Mouse (Mus musculus): Measurements from ENCODE around the gene Olfr312. TPM values are rescaled to one million over a fixed set of nuclear protein-coding genes. Genes with fewer than 3 reads are reported as not detected.
A peak's percentile ranks its signal among the peaks of the same experiment; 100 is the strongest.

The Olfr312 gene
- polyA plus RNA-seq, 1 experiment = not detected

- no peaks in the 10 kb centered on the region for H3K4me1 ChIP-seq (ENCODE audit: control insufficient read depth, insufficient read depth, low read length)
- no peak overlapping the region for H3K9ac ChIP-seq (ENCODE audit: low read depth, poor library complexity, severe bottlenecking)
- H3K36me3 ChIP-seq (ENCODE audit: control insufficient read depth, insufficient read depth, low read length, poor library complexity, severe bottlenecking) = no peaks in the 10 kb centered on the region
- H3K27ac ChIP-seq (ENCODE audit: insufficient read depth, low read length) = no peak overlapping the region
- H3K9me3 ChIP-seq (replicated peaks; ENCODE audit: control insufficient read depth, insufficient read depth, low read length, poor library complexity, severe bottlenecking) = no peaks in the 10 kb centered on the region
- H3K27me3 ChIP-seq (ENCODE audit: control insufficient read depth, insufficient read depth, low read length, poor library complexity, severe bottlenecking) = no peaks in the 10 kb centered on the region; the same call in 1 of the 2 replicates
- TF ChIP-seq CTCF (IDR thresholded peaks at IDR 0.05; ENCODE audit: low read depth, low read length) (no peak), EP300 (IDR thresholded peaks at IDR 0.05; ENCODE audit: insufficient read depth, low read depth, low read length) (no peak), POLR2A (IDR thresholded peaks at IDR 0.05; ENCODE audit: insufficient read depth, low read length) (no peak)
- H3K4me3 ChIP-seq (ENCODE audit: low read depth, low read length) = no peak overlapping the region
Measured at GRCm38 (mm10) chr11:58790053-58790452, 39.0 kb upstream of the Olfr312 start.

- no peak for TF ChIP-seq CTCF (IDR thresholded peaks at IDR 0.05; ENCODE audit: low read depth, low read length)
- no peak for TF ChIP-seq POLR2A (IDR thresholded peaks at IDR 0.05; ENCODE audit: insufficient read depth, low read length)
- no peak for TF ChIP-seq EP300 (IDR thresholded peaks at IDR 0.05; ENCODE audit: insufficient read depth, low read depth, low read length)
- no peak overlapping the region for H3K9ac ChIP-seq (ENCODE audit: low read depth, poor library complexity, severe bottlenecking)
Measured at GRCm38 (mm10) chr11:58790646-58791045, 38.4 kb upstream of the Olfr312 start.

DNA sequence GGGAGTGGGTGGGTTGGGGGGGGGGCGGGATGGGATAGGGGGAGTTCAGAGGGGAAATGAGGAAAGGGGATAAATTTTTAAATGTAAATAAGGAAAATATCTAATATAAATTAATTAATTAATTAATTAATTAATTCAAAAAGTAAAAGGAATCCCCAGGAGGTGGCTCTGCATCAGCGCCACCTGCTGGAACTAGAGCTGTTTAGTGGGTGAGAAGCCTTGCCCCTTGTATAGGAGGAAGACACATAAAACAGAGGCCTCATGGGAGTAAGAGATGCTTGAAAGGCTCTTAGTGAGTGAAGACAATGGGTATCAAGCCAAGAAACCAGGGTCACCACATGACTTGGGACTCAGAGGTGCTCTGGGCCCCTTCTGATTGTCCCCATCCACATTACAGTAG, 33.2 kb upstream of the Olfr312 start:
- no peaks in the 10 kb centered on the region for H3K36me3 ChIP-seq (ENCODE audit: control insufficient read depth, insufficient read depth, low read length, poor library complexity, severe bottlenecking)
- H3K27ac ChIP-seq (ENCODE audit: insufficient read depth, low read length) = no peak overlapping the region
- no peak overlapping the region for H3K4me3 ChIP-seq (ENCODE audit: low read depth, low read length)
- H3K9ac ChIP-seq (ENCODE audit: low read depth, poor library complexity, severe bottlenecking) = no peak overlapping the region
- H3K27me3 ChIP-seq (ENCODE audit: control insufficient read depth, insufficient read depth, low read length, poor library complexity, severe bottlenecking) = no peaks in the 10 kb centered on the region; the same call in 1 of the 2 replicates
- H3K4me1 ChIP-seq (ENCODE audit: control insufficient read depth, insufficient read depth, low read length) = no peaks in the 10 kb centered on the region
- TF ChIP-seq POLR2A (IDR thresholded peaks at IDR 0.05; ENCODE audit: insufficient read depth, low read length) (no peak), EP300 (IDR thresholded peaks at IDR 0.05; ENCODE audit: insufficient read depth, low read depth, low read length) (no peak), CTCF (IDR thresholded peaks at IDR 0.05; ENCODE audit: low read depth, low read length) (peak; percentile 6)
- H3K9me3 ChIP-seq (replicated peaks; ENCODE audit: control insufficient read depth, insufficient read depth, low read length, poor library complexity, severe bottlenecking) = no peaks in the 10 kb centered on the region

More at GRCm38 (mm10) chr11:58790646-58791045, 38.4 kb upstream of the Olfr312 start:
- H3K4me1 ChIP-seq (ENCODE audit: control insufficient read depth, insufficient read depth, low read length) = no peaks in the 10 kb centered on the region
- H3K27me3 ChIP-seq (ENCODE audit: control insufficient read depth, insufficient read depth, low read length, poor library complexity, severe bottlenecking) = no peaks in the 10 kb centered on the region; the same call in 1 of the 2 replicates
- no peak overlapping the region for H3K4me3 ChIP-seq (ENCODE audit: low read depth, low read length)
- no peaks in the 10 kb centered on the region for H3K36me3 ChIP-seq (ENCODE audit: control insufficient read depth, insufficient read depth, low read length, poor library complexity, severe bottlenecking)
- H3K27ac ChIP-seq (ENCODE audit: insufficient read depth, low read length) = no peak overlapping the region
- no peaks in the 10 kb centered on the region for H3K9me3 ChIP-seq (replicated peaks; ENCODE audit: control insufficient read depth, insufficient read depth, low read length, poor library complexity, severe bottlenecking)

DNA sequence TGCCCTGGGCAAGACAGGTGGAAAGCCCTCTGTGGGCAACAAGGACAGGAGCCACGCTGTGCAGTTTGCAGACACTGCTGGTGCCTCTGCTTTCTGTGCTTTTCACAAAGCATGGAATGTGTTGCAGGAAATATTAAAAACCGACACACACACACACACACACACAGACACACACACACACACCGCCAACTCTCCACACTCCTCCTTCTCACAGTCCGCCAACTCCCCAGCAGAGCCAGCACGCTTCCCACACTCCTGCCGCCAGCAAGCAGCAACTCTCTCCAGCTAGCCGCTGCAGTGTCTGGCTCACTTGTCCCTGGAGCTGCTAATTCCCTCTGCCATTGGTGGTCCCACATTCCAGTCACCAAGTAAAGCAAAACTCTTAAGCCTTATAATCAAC, 32.2 kb upstream of the Olfr312 start:
- Histone ChIP-seq H3K4me3 (ENCODE audit: low read depth, low read length) (no peak overlapping the region), H3K9me3 (replicated peaks; ENCODE audit: control insufficient read depth, insufficient read depth, low read length, poor library complexity, severe bottlenecking) (no peaks in the 10 kb centered on the region), H3K27me3 (ENCODE audit: control insufficient read depth, insufficient read depth, low read length, poor library complexity, severe bottlenecking) (no peaks in the 10 kb centered on the region; the same call in 1 of the 2 replicates), H3K27ac (ENCODE audit: insufficient read depth, low read length) (no peak overlapping the region), H3K4me1 (ENCODE audit: control insufficient read depth, insufficient read depth, low read length) (no peaks in the 10 kb centered on the region), H3K9ac (ENCODE audit: low read depth, poor library complexity, severe bottlenecking) (no peak overlapping the region), H3K36me3 (ENCODE audit: control insufficient read depth, insufficient read depth, low read length, poor library complexity, severe bottlenecking) (no peaks in the 10 kb centered on the region)
- no peak for TF ChIP-seq CTCF (IDR thresholded peaks at IDR 0.05; ENCODE audit: low read depth, low read length)
- TF ChIP-seq POLR2A (IDR thresholded peaks at IDR 0.05; ENCODE audit: insufficient read depth, low read length) = no peak
- no peak for TF ChIP-seq EP300 (IDR thresholded peaks at IDR 0.05; ENCODE audit: insufficient read depth, low read depth, low read length)

- H3K9me3 ChIP-seq (replicated peaks; ENCODE audit: control insufficient read depth, insufficient read depth, low read length, poor library complexity, severe bottlenecking) = no peaks in the 10 kb centered on the region
- H3K4me3 ChIP-seq (ENCODE audit: low read depth, low read length) = no peak overlapping the region
Measured at GRCm38 (mm10) chr11:58799747-58800146, 29.3 kb upstream of the Olfr312 start.

GRCm38 (mm10) chr11:58801558-58802228, 27.3 kb upstream of the Olfr312 start, which contains the start of gene Fam183b:
Gene Fam183b (minus strand): TSS chr11:58801960.
- H3K27me3 ChIP-seq (ENCODE audit: control insufficient read depth, insufficient read depth, low read length, poor library complexity, severe bottlenecking) = no peaks in the 10 kb centered on the region
- no peak within 1 kb of the TSS for H3K27ac ChIP-seq (ENCODE audit: insufficient read depth, low read length)
- no peaks in the 10 kb centered on the region for H3K9me3 ChIP-seq (replicated peaks; ENCODE audit: control insufficient read depth, insufficient read depth, low read length, poor library complexity, severe bottlenecking)
- H3K4me3 ChIP-seq (ENCODE audit: low read depth, low read length) = 0 out of 2 replicates have a peak within 1 kb of the TSS, but pooled peaks have one; percentile 0
- no peaks in the 10 kb centered on the region for H3K36me3 ChIP-seq (ENCODE audit: control insufficient read depth, insufficient read depth, low read length, poor library complexity, severe bottlenecking)
- H3K9ac ChIP-seq (ENCODE audit: low read depth, poor library complexity, severe bottlenecking) = no peak within 1 kb of the TSS
- TF ChIP-seq EP300 (IDR thresholded peaks at IDR 0.05; ENCODE audit: insufficient read depth, low read depth, low read length) (no peak), CTCF (IDR thresholded peaks at IDR 0.05; ENCODE audit: low read depth, low read length) (no peak), POLR2A (IDR thresholded peaks at IDR 0.05; ENCODE audit: insufficient read depth, low read length) (no peak)
- H3K4me1 ChIP-seq (ENCODE audit: control insufficient read depth, insufficient read depth, low read length) = no peaks in the 10 kb centered on the region

More at GRCm38 (mm10) chr11:58799747-58800146, 29.3 kb upstream of the Olfr312 start:
- no peaks in the 10 kb centered on the region for H3K36me3 ChIP-seq (ENCODE audit: control insufficient read depth, insufficient read depth, low read length, poor library complexity, severe bottlenecking)
- no peak overlapping the region for H3K9ac ChIP-seq (ENCODE audit: low read depth, poor library complexity, severe bottlenecking)
- no peak overlapping the region for H3K27ac ChIP-seq (ENCODE audit: insufficient read depth, low read length)
- H3K27me3 ChIP-seq (ENCODE audit: control insufficient read depth, insufficient read depth, low read length, poor library complexity, severe bottlenecking) = no peaks in the 10 kb centered on the region; the same call in 1 of the 2 replicates
- no peaks in the 10 kb centered on the region for H3K4me1 ChIP-seq (ENCODE audit: control insufficient read depth, insufficient read depth, low read length)
- TF ChIP-seq CTCF (IDR thresholded peaks at IDR 0.05; ENCODE audit: low read depth, low read length) = no peak
- no peak for TF ChIP-seq POLR2A (IDR thresholded peaks at IDR 0.05; ENCODE audit: insufficient read depth, low read length)
- TF ChIP-seq EP300 (IDR thresholded peaks at IDR 0.05; ENCODE audit: insufficient read depth, low read depth, low read length) = no peak
